Mouse (Mus musculus) heart, embryonic 11.5 days (tissue): ENCODE data around the gene Trpm8. TPM values are rescaled to one million over a fixed set of nuclear protein-coding genes. Genes with fewer than 3 reads are reported as not detected.

Experiments
- ATAC-seq: fragments of 200-750 bp; cut with Nextera tagmentation; replicated peaks from 2 replicates; pipeline ENCODE4 v1.8.0; 2017; ENCODE audit warnings: moderate library complexity; ENCODE audit not compliant: insufficient number of reproducible peaks, low FRiP score, low TSS enrichment
- H3K27ac ChIP-seq: fragments of 300-500 bp; sonication (generic); 2 replicates; pipeline ENCODE4 v1.5.1; 2014; ENCODE audit warnings: mild to moderate bottlenecking, low read depth, low read length
- H3K27me3 ChIP-seq: fragments of 300-500 bp; sonication (generic); 2 replicates; pipeline ENCODE4 v1.6.1; 2014; ENCODE audit warnings: mild to moderate bottlenecking, low read length, mixed read lengths; ENCODE audit not compliant: control insufficient read depth, insufficient read depth
- H3K36me3 ChIP-seq: fragments of 300-500 bp; sonication (generic); 2 replicates; pipeline ENCODE4 v1.6.1; 2014; ENCODE audit warnings: mild to moderate bottlenecking, low read length, moderate library complexity, mixed read lengths; ENCODE audit not compliant: control insufficient read depth, insufficient read depth
- H3K4me1 ChIP-seq: fragments of 300-500 bp; sonication (generic); 2 replicates; pipeline ENCODE4 v1.6.1; 2014; ENCODE audit warnings: low read length; ENCODE audit not compliant: control insufficient read depth, insufficient read depth
- H3K4me2 ChIP-seq: fragments of 300-500 bp; sonication (generic); 2 replicates; pipeline ENCODE4 v1.6.1; 2014; ENCODE audit warnings: mild to moderate bottlenecking, moderate library complexity
- H3K4me3 ChIP-seq: fragments of 300-500 bp; sonication (generic); 2 replicates; pipeline ENCODE4 v1.5.1; 2014; ENCODE audit warnings: low read depth, low read length
- H3K9ac ChIP-seq: fragments of 300-500 bp; sonication (generic); 2 replicates; pipeline ENCODE4 v1.6.1; 2014; ENCODE audit warnings: mild to moderate bottlenecking, low read depth, low read length, moderate library complexity
- H3K9me3 ChIP-seq: fragments of 300-500 bp; sonication (generic); replicated peaks from 2 replicates; pipeline ENCODE4 v1.6.1; 2016; ENCODE audit warnings: low read length; ENCODE audit not compliant: control insufficient read depth
- WGBS: fragments of 180-500 bp; shearing (Covaris S2); extraction: QIAGEN DNeasy Blood & Tissue Kit; methylation state at CpG from one replicate; pipeline ENCODE4 v1.1.7; 2014; ENCODE audit not compliant: insufficient replicate concordance; 5-methylcytosine and 5-hydroxymethylcytosine counted together
- polyA plus RNA-seq: library from polyadenylated mRNA; unstranded; fragments of >200 nt; fragmentation: Nextera tagmentation; extraction: Ambion mirVana; gene quantifications from 2 replicates; pipeline ENCODE4 v1.2.1, GENCODE M21; 2014

Trpm8 gene
- polyA plus RNA-seq, 1 experiment from 2014 or later: 0.10 TPM

DNA sequence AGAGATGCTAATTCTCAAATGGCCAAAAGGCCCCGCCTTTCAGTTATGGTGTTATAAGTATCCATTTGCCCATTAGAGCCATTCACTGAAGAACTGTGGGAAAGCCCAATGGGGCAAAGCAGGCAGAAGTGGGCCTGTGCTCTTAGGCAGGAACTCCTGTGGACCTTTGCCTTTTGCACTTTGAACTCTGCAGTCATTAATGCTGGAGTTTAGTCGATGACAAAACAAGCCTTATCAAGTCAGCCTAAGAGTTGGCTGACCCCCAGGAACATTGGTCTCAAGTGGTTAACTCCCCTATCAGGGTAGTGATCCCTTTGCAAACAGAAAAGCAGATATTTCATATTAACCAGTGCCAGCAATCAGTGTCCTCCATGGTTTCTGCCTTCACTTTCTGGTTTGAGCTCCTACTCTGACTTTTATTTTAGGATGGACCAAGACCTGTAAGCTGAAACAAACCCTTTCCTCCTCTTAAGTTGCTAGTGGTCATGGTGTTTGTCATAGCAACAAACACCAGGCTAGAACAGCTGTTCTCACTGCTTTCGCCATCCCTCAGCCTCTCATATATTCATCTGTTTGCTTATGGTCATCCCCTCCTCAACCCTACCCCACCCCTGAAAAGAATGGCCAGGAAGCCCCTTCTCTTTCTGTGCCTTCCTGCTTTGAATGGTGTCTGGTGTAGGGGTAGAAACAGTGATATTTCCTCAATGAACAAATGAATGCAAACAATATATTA is 10.8 kb downstream of the Trpm8 start:
- 30% methylated on average over 3 of the region's 3 CpGs for WGBS
- Histone ChIP-seq H3K4me3 (no peak overlapping the region), H3K36me3 (no peaks in the 10 kb centered on the region), H3K4me1 (no peaks in the 10 kb centered on the region), H3K9me3 (peaks cover 76% of the 10 kb centered on the region), H3K27me3 (no peaks in the 10 kb centered on the region), H3K27ac (no peak overlapping the region), H3K4me2 (no peak overlapping the region), H3K9ac (no peak overlapping the region)
- no peak for ATAC-seq

- Histone ChIP-seq H3K4me1 (no peaks in the 10 kb centered on the region), H3K27ac (no peak overlapping the region), H3K4me3 (no peak overlapping the region), H3K9ac (no peak overlapping the region), H3K36me3 (no peaks in the 10 kb centered on the region), H3K27me3 (no peaks in the 10 kb centered on the region), H3K4me2 (no peak overlapping the region), H3K9me3 (peaks cover 70% of the 10 kb centered on the region)
- ATAC-seq: no peak
- WGBS: 63% methylated on average over 3 of the region's 3 CpGs
Observed at GRCm38 (mm10) chr1:88288789-88289127, 11.3 kb downstream of the Trpm8 start.

GRCm38 (mm10) chr1:88289152-88289551 is 11.7 kb downstream of the Trpm8 start:
- no peak for ATAC-seq
- 38% methylated on average over 2 of the region's 2 CpGs for WGBS
- H3K4me2 ChIP-seq: no peak overlapping the region
- H3K36me3 ChIP-seq: no peaks in the 10 kb centered on the region
- no peak overlapping the region for H3K4me3 ChIP-seq
- no peak overlapping the region for H3K9ac ChIP-seq
- peaks cover 66% of the 10 kb centered on the region for H3K9me3 ChIP-seq
- no peak overlapping the region for H3K27ac ChIP-seq
- no peaks in the 10 kb centered on the region for H3K4me1 ChIP-seq
- no peaks in the 10 kb centered on the region for H3K27me3 ChIP-seq

DNA sequence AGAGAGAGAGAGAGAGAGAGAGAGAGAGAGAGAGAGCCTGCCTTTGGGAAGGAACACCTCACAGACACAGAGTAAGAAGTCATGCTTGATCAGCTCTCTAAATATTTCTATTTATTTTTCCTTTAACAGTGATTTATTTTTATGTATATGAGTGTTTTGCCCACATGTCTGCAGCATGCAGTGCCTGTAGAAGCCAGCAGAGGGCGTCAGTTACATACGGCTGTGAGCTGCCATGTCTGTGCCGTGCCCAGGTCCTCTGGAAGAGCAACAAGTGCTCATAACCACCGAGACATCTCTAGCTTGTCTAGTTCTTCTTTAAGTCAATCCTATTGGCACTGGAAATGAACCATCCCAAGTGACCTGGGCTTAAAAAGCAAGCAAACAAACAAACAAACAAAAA is 12.5 kb downstream of the Trpm8 start:
- H3K9ac ChIP-seq: no peak overlapping the region
- H3K4me3 ChIP-seq: no peak overlapping the region
- no peaks in the 10 kb centered on the region for H3K27me3 ChIP-seq
- H3K4me1 ChIP-seq: no peaks in the 10 kb centered on the region
- peaks cover 65% of the 10 kb centered on the region for H3K9me3 ChIP-seq
- H3K36me3 ChIP-seq: no peaks in the 10 kb centered on the region
- H3K27ac ChIP-seq: no peak overlapping the region
- no peak for ATAC-seq
- WGBS: 36% methylated on average over 4 of the region's 4 CpGs
- no peak overlapping the region for H3K4me2 ChIP-seq

DNA sequence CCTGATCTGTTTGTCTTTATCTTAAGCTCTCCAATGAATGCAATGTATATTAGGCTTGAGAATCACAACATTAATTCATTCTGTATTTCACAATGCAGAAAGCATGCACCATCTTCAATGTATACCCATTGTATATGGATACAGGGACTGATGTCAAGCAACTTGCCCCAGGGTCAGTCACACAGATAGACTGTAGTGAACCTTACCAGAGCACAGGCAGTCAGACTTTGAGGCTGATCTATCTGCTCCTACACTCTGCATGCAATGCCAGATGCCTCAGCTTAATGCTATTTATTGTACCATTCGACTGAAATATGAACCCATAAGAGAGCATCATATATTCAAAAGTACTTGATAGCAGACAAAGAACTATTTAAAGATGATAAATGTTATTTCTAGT is 13.1 kb downstream of the Trpm8 start:
- no peaks in the 10 kb centered on the region for H3K27me3 ChIP-seq
- 56% methylated on average over 1 of the region's 1 CpGs for WGBS
- H3K4me3 ChIP-seq: no peak overlapping the region
- H3K9me3 ChIP-seq: peaks cover 63% of the 10 kb centered on the region
- no peak overlapping the region for H3K27ac ChIP-seq
- H3K9ac ChIP-seq: no peak overlapping the region
- no peaks in the 10 kb centered on the region for H3K36me3 ChIP-seq
- H3K4me1 ChIP-seq: no peaks in the 10 kb centered on the region
- no peak overlapping the region for H3K4me2 ChIP-seq
- ATAC-seq: no peak

GRCm38 (mm10) chr1:88291409-88292005 is 14.0 kb downstream of the Trpm8 start:
- no peak overlapping the region for H3K4me3 ChIP-seq
- 56% methylated on average over 3 of the region's 3 CpGs for WGBS
- H3K9me3 ChIP-seq: peaks cover 64% of the 10 kb centered on the region
- H3K27ac ChIP-seq: no peak overlapping the region
- H3K9ac ChIP-seq: no peak overlapping the region
- H3K4me1 ChIP-seq: no peaks in the 10 kb centered on the region
- no peaks in the 10 kb centered on the region for H3K36me3 ChIP-seq
- no peak; the same call in 1 of the 2 replicates for ATAC-seq
- H3K27me3 ChIP-seq: no peaks in the 10 kb centered on the region
- H3K4me2 ChIP-seq: no peak overlapping the region

DNA sequence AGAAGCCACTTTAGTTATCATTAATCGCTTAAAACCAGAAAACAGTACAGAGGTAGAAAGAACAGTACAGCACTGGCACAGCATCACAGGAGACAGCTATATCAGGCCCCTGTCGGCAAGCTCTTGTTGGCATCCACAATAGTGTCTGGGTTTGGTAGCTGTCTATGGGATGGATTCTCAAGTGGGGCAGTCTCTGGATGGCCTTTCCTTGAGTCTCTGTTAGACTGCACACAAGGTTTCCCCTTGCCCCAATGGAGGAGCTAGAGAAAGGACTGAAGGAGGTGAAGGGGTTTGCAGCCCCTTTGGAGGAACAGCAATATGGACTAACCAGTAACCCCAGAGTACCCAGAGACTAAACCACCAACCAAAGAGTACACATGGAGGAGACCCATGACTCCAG is 14.6 kb downstream of the Trpm8 start:
- Histone ChIP-seq H3K27me3 (no peaks in the 10 kb centered on the region), H3K4me3 (no peak overlapping the region), H3K9me3 (peaks cover 60% of the 10 kb centered on the region), H3K4me2 (no peak overlapping the region), H3K27ac (no peak overlapping the region), H3K4me1 (no peaks in the 10 kb centered on the region), H3K9ac (no peak overlapping the region), H3K36me3 (no peaks in the 10 kb centered on the region)
- ATAC-seq: no peak
- 50% methylated on average over 2 of the region's 2 CpGs for WGBS

DNA sequence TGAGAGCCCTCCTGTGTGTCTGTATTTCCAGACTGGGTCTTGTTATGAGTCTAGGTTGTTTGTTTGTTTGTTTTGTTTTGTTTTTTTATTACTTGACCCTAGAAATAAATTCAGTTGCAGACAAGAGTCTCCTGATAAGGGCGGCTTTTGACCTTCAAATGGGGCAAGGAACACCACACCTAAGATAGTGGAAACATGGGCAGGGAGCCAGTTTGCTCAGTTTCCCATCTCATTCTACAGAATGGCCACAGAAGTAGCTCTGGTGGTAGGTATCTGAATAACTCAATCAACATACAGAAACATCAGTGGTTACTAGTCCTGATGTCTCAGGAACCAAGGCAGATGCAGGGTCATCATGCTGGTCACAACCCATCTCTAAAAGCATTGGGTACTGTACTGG is 17.2 kb downstream of the Trpm8 start:
- H3K27ac ChIP-seq: no peak overlapping the region
- H3K27me3 ChIP-seq: no peaks in the 10 kb centered on the region
- H3K4me1 ChIP-seq: no peaks in the 10 kb centered on the region
- H3K36me3 ChIP-seq: no peaks in the 10 kb centered on the region
- peaks cover 63% of the 10 kb centered on the region for H3K9me3 ChIP-seq
- no peak overlapping the region for H3K9ac ChIP-seq
- 16% methylated on average over 1 of the region's 1 CpGs for WGBS
- ATAC-seq: no peak
- H3K4me3 ChIP-seq: no peak overlapping the region
- no peak overlapping the region for H3K4me2 ChIP-seq
